Mouse (Mus musculus) layer of hippocampus, adult 11-12 months (tissue): ENCODE results near the gene Fbll1.
"Not testable (repeated sequence)": the region's sequence is repeated elsewhere in the genome, so short reads cannot be mapped to it uniquely, and the experiment has no call there.

ENCODE experiments used
- DNase-seq: peaks from one replicate; pipeline ENCODE4 v3.0.0; 2022; ENCODE audit warnings: low spot score

Gene Fbll1

GRCm38 (mm10) chr11:35798874-35799273, at the start of gene Fbll1:
Gene Fbll1, minus strand, starts transcription at chr11:35798884.
- no peak for DNase-seq

GRCm38 (mm10) chr11:35844299-35844698, 45.6 kb upstream of the Fbll1 start:
- no peak for DNase-seq

- DNase-seq = not testable (repeated sequence)
These were observed 43.9 kb upstream of the Fbll1 start for GRCm38 (mm10) chr11:35842560-35842959.

- DNase-seq = no peak
These were observed 43.1 kb upstream of the Fbll1 start for GRCm38 (mm10) chr11:35841738-35842325.

GRCm38 (mm10) chr11:35840806-35841205, 42.1 kb upstream of the Fbll1 start:
- not testable (repeated sequence) for DNase-seq

GRCm38 (mm10) chr11:35840282-35840681, 41.6 kb upstream of the Fbll1 start:
- no peak for DNase-seq

GRCm38 (mm10) chr11:35838345-35839338, 40.0 kb upstream of the Fbll1 start:
- DNase-seq = peak; percentile 81

- no peak for DNase-seq
These were observed 38.8 kb upstream of the Fbll1 start for GRCm38 (mm10) chr11:35837156-35838126.

GRCm38 (mm10) chr11:35834022-35834760, 35.5 kb upstream of the Fbll1 start, which contains the start of gene Rars:
Gene Rars, minus strand, starts transcription at chr11:35834506.
- peak; percentile 93 for DNase-seq

GRCm38 (mm10) chr11:35833270-35833669, 34.6 kb upstream of the Fbll1 start:
- no peak for DNase-seq

GRCm38 (mm10) chr11:35832139-35832538, 33.5 kb upstream of the Fbll1 start:
- no peak for DNase-seq

- DNase-seq = no peak
These were observed 29.0 kb upstream of the Fbll1 start for GRCm38 (mm10) chr11:35827714-35828113.

GRCm38 (mm10) chr11:35816316-35816715, 17.6 kb upstream of the Fbll1 start:
- DNase-seq = no peak

- DNase-seq = no peak
These were observed 12.8 kb upstream of the Fbll1 start for GRCm38 (mm10) chr11:35811458-35811857.

GRCm38 (mm10) chr11:35801332-35801731, 2.6 kb upstream of the Fbll1 start:
- DNase-seq = no peak

- DNase-seq = peak; percentile 72
These were observed 226 bp downstream of the Fbll1 start for GRCm38 (mm10) chr11:35798495-35798820.

GRCm38 (mm10) chr11:35797751-35798494, 761 bp downstream of the Fbll1 start:
- DNase-seq = peak; percentile 28

GRCm38 (mm10) chr11:35792800-35793199, 5.9 kb downstream of the Fbll1 start:
- not testable (repeated sequence) for DNase-seq

- DNase-seq = no peak
These were observed 10.2 kb downstream of the Fbll1 start for GRCm38 (mm10) chr11:35788443-35788842.

GRCm38 (mm10) chr11:35784537-35784936, 14.1 kb downstream of the Fbll1 start:
- no peak for DNase-seq

GRCm38 (mm10) chr11:35784002-35784401, 14.7 kb downstream of the Fbll1 start:
- no peak for DNase-seq
